Mouse (Mus musculus): ENCODE measurements around the gene Zfp189. TPM values are rescaled to one million over a fixed set of nuclear protein-coding genes. Genes with fewer than 3 reads are reported as not detected.
"Not testable (repeated sequence)": the region's sequence is repeated elsewhere in the genome, so short reads cannot be mapped to it uniquely, and the experiment has no call there.

Gene Zfp189
- polyA plus RNA-seq, 1 experiment from 2014 or later, result 9.0 TPM

- no peaks in the 10 kb centered on the region for H3K27me3 ChIP-seq (ENCODE audit: insufficient read depth, low read length)
- ATAC-seq (replicated peaks; ENCODE audit: low FRiP score, low read depth), result no peak
- no peak for TF ChIP-seq CTCF (IDR thresholded peaks at IDR 0.05; ENCODE audit: low read depth)
- 18% methylated on average over 21 of the region's 21 CpGs for WGBS
- no peaks in the 10 kb centered on the region for H3K36me3 ChIP-seq (ENCODE audit: insufficient read depth, low read length)
- H3K4me1 ChIP-seq (replicated peaks; ENCODE audit: insufficient read depth, low read length), result no peaks in the 10 kb centered on the region
- no peak overlapping the region for H3K9ac ChIP-seq (ENCODE audit: low read depth, low read length)
- H3K9me3 ChIP-seq (replicated peaks; ENCODE audit: low read length), result no peaks in the 10 kb centered on the region
- 0 out of 2 replicates have a peak overlapping the region, but pooled peaks have one; percentile 18 for H3K4me2 ChIP-seq (ENCODE audit: low read length)
- H3K27ac ChIP-seq, result no peak overlapping the region
- DNase-seq (ENCODE audit: low spot score), result peak; percentile 8
- H3K4me3 ChIP-seq (replicated peaks; ENCODE audit: low read depth, low read length), result no peak overlapping the region
Observed at GRCm38 (mm10) chr4:49480104-49480760, 40.7 kb upstream of the Zfp189 start.

DNA sequence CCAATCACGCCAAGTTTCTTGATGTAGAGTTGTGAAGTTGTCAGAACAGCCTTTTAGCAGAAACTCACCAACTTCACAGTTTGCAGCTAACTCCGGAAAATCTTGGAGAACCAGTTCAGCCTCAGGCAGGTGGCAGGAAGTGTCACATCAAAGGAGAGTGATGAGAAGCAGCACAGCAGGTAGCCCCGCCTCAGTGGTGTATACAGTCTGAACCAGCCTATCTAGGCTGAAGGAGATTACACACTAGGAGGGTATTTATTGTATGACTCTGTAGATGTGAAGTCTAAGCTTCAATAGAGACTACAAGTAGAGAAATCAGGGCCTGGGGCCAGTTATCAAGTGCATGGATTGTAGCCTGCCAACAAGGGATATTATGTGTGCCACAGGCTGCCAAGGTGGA, 40.1 kb upstream of the Zfp189 start:
- DNase-seq (ENCODE audit: low spot score) (no peak), ATAC-seq (replicated peaks; ENCODE audit: low FRiP score, low read depth) (no peak)
- Histone ChIP-seq H3K27ac (no peak overlapping the region), H3K9me3 (replicated peaks; ENCODE audit: low read length) (no peaks in the 10 kb centered on the region), H3K4me1 (replicated peaks; ENCODE audit: insufficient read depth, low read length) (no peaks in the 10 kb centered on the region), H3K9ac (ENCODE audit: low read depth, low read length) (no peak overlapping the region), H3K27me3 (ENCODE audit: insufficient read depth, low read length) (no peaks in the 10 kb centered on the region), H3K4me3 (replicated peaks; ENCODE audit: low read depth, low read length) (no peak overlapping the region), H3K4me2 (ENCODE audit: low read length) (no peak overlapping the region), H3K36me3 (ENCODE audit: insufficient read depth, low read length) (no peaks in the 10 kb centered on the region)
- TF ChIP-seq CTCF (IDR thresholded peaks at IDR 0.05; ENCODE audit: low read depth), result no peak
- WGBS, result 44% methylated on average over 3 of the region's 3 CpGs

DNA sequence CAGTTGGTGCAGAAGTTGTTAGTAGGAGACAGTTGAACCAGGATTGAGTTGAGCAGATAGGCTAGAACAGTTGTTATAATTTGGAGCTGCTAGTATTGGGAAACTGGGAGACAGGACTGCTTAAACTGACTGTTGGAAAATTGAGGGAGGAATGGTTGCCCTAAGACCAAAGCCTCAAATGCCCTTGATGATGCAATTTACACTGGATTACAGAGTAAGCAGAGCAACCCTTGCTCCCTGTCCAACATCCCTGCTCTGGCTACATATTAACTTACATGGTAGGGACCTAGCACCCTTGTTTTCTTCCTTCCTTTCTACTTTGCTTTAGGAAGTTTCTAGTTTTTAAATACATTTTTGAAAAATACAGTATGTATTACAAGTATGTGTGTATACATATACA, 35.5 kb upstream of the Zfp189 start:
- no peak overlapping the region for H3K9ac ChIP-seq (ENCODE audit: low read depth, low read length)
- no peaks in the 10 kb centered on the region for H3K36me3 ChIP-seq (ENCODE audit: insufficient read depth, low read length)
- no peaks in the 10 kb centered on the region for H3K27me3 ChIP-seq (ENCODE audit: insufficient read depth, low read length)
- ATAC-seq (replicated peaks; ENCODE audit: low FRiP score, low read depth), result peak; percentile 96
- TF ChIP-seq CTCF (IDR thresholded peaks at IDR 0.05; ENCODE audit: low read depth), result no peak
- H3K27ac ChIP-seq, result peak overlapping the region; percentile 40; the same call in 1 of the 2 replicates
- H3K4me1 ChIP-seq (replicated peaks; ENCODE audit: insufficient read depth, low read length), result no peaks in the 10 kb centered on the region
- H3K4me2 ChIP-seq (ENCODE audit: low read length), result no peak overlapping the region
- H3K4me3 ChIP-seq (replicated peaks; ENCODE audit: low read depth, low read length), result no peak overlapping the region
- H3K9me3 ChIP-seq (replicated peaks; ENCODE audit: low read length), result no peaks in the 10 kb centered on the region
- DNase-seq (ENCODE audit: low spot score), result peak; percentile 35

GRCm38 (mm10) chr4:49485934-49486650, 34.9 kb upstream of the Zfp189 start:
- H3K27me3 ChIP-seq (ENCODE audit: insufficient read depth, low read length), result not testable (repeated sequence)
- 71% methylated on average over 3 of the region's 3 CpGs for WGBS

DNA sequence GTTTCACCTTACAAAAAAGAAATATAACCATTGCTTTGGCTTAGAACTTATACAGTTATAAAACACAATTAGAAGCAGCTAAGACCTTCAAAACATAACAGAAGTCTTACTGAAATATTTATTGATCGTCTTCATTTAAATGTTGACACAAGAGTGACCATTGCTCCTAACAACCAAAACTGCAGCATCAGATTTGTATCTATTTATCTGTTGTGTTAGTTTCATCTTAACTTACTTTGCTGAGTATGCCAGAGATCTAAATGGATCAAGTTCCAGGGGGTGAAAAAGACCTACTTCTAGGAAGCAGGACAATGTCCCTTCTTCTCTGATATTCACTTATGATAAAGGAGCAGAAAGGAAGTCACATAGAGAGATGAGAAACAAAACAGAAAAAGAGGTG, 17.4 kb upstream of the Zfp189 start:
- no peak for ATAC-seq (replicated peaks; ENCODE audit: low FRiP score, low read depth)

More at GRCm38 (mm10) chr4:49485934-49486650, 34.9 kb upstream of the Zfp189 start:
- H3K36me3 ChIP-seq (ENCODE audit: insufficient read depth, low read length); H3K27ac ChIP-seq; H3K4me3 ChIP-seq (replicated peaks; ENCODE audit: low read depth, low read length); H3K4me1 ChIP-seq (replicated peaks; ENCODE audit: insufficient read depth, low read length); H3K9ac ChIP-seq (ENCODE audit: low read depth, low read length); H3K4me2 ChIP-seq (ENCODE audit: low read length); DNase-seq (ENCODE audit: low spot score); H3K9me3 ChIP-seq (replicated peaks; ENCODE audit: low read length): not testable (repeated sequence)
- ATAC-seq (replicated peaks; ENCODE audit: low FRiP score, low read depth), result peak; percentile 71; the same call in 1 of the 2 replicates

DNA sequence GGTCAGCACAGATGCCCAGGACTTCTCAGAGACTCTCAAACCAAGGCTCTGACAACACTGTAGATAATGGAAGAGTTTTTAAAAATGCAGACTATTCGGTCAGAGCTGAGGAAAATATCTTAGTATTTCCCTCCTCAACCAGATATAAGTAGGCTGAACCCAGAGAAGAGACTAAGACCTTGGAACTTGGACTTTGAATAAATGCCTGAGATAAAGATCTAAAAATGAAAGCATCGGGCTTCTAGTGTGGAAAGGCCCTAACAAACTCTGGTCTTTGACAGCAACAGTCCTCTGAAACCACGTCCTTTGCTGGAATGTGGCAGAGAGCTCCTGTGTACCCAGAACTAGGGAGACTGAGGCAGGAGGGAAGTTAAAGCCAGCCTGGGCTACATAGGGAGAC, 14.6 kb upstream of the Zfp189 start, which contains the start of gene Baat:
Gene Baat, minus strand, starts transcription at position 172 of the 400 bp plus-strand sequence.
- WGBS, result 77% methylated on average over 3 of the region's 3 CpGs
- no peaks in the 10 kb centered on the region for H3K27me3 ChIP-seq (ENCODE audit: insufficient read depth, low read length)
- H3K27ac ChIP-seq, result no peak within 1 kb of the TSS
- H3K4me3 ChIP-seq (replicated peaks; ENCODE audit: low read depth, low read length), result no peak within 1 kb of the TSS
- TF ChIP-seq CTCF (IDR thresholded peaks at IDR 0.05; ENCODE audit: low read depth), result no peak
- H3K4me1 ChIP-seq (replicated peaks; ENCODE audit: insufficient read depth, low read length), result no peaks in the 10 kb centered on the region
- DNase-seq (ENCODE audit: low spot score), result no peak
- no peaks in the 10 kb centered on the region for H3K9me3 ChIP-seq (replicated peaks; ENCODE audit: low read length)
- H3K9ac ChIP-seq (ENCODE audit: low read depth, low read length), result no peak within 1 kb of the TSS
- H3K4me2 ChIP-seq (ENCODE audit: low read length), result no peak within 1 kb of the TSS
- no peak for ATAC-seq (replicated peaks; ENCODE audit: low FRiP score, low read depth)
- H3K36me3 ChIP-seq (ENCODE audit: insufficient read depth, low read length), result 0 out of 2 replicates have a peak, but pooled peaks cover 1% of the 10 kb centered on the region

More for the DNA sequence above, 17.4 kb upstream of the Zfp189 start:
- H3K4me2 ChIP-seq (ENCODE audit: low read length), result no peak overlapping the region
- DNase-seq (ENCODE audit: low spot score), result no peak
- H3K27me3 ChIP-seq (ENCODE audit: insufficient read depth, low read length), result no peaks in the 10 kb centered on the region
- no peak overlapping the region for H3K9ac ChIP-seq (ENCODE audit: low read depth, low read length)
- H3K9me3 ChIP-seq (replicated peaks; ENCODE audit: low read length), result no peaks in the 10 kb centered on the region
- no peaks in the 10 kb centered on the region for H3K4me1 ChIP-seq (replicated peaks; ENCODE audit: insufficient read depth, low read length)
- no peaks in the 10 kb centered on the region for H3K36me3 ChIP-seq (ENCODE audit: insufficient read depth, low read length)
- WGBS, result 90% methylated on average over 1 of the region's 1 CpGs
- TF ChIP-seq CTCF (IDR thresholded peaks at IDR 0.05; ENCODE audit: low read depth), result no peak
- H3K4me3 ChIP-seq (replicated peaks; ENCODE audit: low read depth, low read length), result no peak overlapping the region
- no peak overlapping the region for H3K27ac ChIP-seq
